Mouse (Mus musculus): Measurements from ENCODE around the gene Lrrc4. TPM values are rescaled to one million over a fixed set of nuclear protein-coding genes. Genes with fewer than 3 reads are reported as not detected.
A peak's percentile ranks its signal among the peaks of the same experiment; 100 is the strongest.

Lrrc4 gene
- total RNA-seq, 2 experiments from 2014 or later: 1.2 to 1.6 TPM

DNA sequence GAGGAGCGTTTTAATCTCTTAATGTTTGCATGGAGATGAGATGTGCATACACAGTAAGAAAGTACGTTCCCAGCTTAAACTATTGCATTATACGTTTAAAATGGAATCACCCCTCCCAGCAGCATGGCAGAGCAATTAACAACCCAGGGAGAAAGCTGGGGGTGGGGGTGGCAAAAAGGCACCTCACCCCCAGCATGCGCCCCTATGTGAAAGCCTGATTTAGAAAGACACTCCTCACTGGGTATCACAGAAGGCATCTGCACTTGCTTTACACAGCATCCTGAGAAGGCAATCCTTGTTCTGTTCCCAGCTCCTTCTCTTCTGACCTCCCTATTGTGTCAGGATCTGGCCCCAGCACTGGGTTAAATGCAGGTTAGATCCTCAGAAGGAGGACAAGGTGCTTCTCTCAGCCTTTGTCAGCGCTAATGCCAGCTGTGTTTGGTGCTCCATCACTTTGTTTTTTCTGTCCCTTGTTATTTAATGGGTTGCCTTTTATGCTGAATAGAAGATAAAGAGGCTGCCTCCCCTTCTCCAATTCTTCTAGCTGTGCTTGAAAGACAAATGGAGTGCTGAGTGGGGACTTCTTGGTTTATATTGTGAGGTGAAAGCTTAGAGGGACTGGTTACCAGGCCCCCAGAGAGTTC is 69.3 kb downstream of the Lrrc4 start:
- no peak for DNase-seq

DNA sequence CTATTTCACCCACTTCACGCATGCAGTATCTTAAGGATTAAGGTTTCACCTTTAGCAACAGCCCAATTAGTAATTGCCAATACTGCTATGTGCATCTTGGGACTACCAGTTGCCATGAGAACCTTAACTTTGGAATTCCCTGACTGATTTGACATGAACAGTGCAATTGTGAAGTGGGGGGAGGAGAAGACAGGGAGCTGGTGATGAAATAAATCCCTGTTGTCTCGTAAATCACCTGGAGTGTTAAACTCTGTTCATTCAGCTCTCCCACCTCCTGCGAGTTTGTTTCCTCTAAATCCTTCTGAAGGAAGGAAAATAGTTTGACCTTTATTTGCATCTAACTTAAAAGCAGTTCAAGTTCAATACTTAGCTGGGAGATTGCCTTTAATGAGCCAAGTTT is 69.8 kb downstream of the Lrrc4 start:
- DNase-seq: no peak

DNA sequence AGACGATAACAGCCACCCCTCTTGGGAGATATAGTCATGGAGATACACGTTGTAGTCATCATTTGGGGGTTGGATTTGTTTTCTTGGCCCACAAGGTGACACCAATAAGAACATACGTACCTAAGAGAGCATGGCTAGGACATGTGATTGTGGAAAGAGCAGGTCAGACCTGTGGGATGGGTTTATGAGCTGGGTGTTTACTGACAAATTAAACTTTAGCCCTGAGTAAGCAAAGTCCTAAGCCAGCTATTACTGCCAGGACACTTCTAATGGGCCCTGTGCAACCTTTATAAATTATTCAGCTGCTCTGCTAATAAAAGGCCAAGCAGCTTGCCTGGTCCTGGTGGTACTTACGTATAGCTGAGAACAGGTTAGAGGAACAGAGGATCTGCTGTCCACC is 73.3 kb downstream of the Lrrc4 start:
- DNase-seq: no peak

DNA sequence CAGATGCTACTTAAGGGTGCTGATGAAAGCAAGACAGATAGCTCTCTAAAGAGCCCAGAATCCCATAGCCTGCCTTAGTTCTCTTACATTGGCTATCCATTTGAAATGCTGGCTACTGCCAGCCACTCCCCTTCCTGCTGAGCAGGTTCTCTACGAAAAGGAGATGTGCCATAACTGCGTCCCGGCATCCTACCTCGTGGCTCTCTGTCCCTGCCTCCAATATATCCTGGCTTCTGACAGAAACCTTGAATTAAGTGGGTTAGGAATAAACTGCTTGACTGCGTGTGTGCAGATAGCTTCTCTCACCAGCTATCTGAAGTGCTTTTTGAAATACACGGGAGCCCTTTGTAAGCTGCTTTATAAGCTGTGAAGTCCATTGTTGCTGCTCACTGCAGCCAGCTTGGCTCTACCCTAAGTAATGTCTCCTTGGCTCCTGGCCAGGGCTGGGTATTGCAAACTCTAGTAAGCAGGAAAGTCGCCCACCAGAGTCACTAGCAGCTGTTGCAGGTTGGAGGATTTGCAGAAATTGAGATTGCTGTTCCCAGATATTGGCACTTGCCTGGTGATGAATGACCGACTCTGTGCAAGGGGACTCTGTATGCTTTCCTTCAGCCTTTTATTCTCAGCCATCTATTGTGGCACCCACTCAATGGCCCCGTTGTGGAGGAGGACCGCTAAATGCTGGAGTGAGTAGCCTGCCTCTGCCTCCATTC is 75.1 kb downstream of the Lrrc4 start:
- peak; percentile 43 for DNase-seq

DNA sequence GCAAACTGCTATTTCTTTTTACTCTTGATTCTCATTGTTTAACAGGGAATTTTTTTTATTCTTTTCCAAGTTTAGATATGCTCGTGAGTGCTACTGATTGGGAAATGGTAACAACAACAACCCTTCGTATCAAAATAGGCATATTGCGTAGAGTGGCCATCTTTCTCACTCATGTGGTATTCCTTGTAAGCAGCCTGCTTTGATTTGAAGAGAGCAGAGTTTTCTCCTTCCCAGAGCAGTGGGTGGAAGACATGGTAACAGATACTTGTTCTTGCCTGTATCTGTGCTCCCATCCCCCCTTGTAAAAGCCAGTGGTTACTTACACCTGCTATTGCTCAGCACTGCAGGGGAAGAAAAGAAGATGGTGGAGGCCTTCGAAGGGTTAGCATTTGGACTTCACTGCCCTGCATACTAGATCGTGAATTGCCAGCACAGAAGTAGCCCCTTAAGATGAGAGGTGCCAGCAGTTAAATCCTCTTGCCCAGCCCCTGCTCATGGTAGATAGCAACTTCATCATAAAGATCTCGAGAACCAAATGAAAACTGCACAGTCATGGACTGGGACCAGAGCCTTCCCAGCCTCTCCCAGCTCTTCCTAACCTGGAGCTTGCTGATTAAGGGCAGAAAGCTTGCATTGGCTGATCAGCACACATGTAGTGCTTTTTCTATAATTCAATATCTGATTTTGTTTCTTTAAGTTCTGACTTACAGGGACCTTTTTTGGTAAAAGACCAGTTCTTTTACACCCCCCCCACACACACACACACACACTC is 77.2 kb downstream of the Lrrc4 start:
- no peak for DNase-seq

DNA sequence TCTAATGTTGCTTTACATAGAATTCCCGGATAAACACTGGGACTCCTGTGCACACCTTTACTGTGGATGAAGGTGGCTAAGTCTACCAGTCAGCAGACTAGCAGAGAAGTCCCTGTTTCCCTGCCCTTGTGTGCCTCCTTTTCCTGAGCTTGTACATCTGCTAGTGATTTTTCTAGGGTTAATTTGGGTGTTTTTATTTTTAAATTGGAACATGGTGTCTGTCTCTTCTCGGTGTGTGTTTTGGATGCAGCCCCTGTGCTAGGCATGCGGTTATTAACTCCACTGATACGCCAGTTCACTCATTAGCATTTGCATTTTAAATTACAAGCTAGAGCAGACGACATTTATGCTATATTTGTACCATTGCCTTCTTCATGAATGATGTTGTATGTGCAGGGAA is 77.9 kb downstream of the Lrrc4 start:
- DNase-seq: no peak

DNA sequence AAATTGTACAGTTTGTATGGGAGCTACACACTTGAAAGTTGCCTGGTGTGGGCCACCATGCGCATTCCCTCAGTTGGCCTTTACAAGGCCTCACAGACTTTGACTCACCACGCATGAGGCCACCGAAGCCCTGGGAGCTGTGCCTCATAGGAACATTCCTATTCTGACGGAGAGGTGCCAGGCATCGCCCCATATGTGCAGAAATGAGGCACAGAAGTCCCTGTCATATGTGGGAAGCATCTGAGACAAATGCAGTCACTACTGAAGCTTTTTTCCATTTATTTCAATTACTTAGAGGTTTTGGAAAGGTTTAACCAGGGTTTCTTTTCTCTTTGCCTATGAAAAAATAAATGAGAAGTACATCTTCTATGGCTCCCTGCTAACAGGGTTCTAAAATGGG is 78.3 kb downstream of the Lrrc4 start:
- DNase-seq: no peak

DNA sequence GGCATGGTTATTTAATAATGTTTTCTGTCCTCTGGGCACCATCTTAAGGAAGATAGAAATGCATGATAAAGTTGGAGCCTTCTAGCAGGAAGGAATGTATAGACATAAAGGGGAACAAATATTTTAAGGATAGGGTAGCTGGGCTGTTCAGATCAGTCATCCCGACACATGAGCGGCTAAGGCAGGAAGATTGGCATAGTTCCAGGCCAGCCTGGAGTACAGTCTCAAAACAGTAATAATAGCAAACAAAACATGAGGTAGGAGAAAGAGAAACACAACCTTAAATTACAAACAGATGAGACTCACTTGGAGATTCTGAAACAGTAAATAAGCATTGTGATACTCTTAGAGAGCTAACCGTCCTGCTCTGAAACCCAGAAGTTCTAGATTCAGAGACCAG is 80.4 kb downstream of the Lrrc4 start:
- DNase-seq: no peak

DNA sequence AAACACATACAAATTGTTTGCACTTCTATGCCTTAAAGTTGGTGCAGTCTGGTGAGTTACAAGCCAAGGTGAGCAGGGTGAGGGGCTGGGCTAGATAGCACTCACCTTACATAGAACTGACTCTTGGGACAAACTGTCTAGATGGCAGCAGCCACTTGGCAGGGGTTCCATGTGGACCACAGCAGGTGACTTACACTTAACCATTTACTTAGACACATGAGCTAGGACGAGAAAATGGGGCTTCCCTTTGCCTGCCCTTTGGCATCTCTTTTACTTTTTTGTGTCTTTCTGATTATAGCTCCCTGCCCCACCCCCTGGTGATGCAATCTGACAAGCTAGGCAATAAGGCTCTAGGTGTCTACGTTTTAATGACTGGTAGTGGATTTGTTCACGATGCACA is 82.3 kb downstream of the Lrrc4 start:
- no peak for DNase-seq

DNA sequence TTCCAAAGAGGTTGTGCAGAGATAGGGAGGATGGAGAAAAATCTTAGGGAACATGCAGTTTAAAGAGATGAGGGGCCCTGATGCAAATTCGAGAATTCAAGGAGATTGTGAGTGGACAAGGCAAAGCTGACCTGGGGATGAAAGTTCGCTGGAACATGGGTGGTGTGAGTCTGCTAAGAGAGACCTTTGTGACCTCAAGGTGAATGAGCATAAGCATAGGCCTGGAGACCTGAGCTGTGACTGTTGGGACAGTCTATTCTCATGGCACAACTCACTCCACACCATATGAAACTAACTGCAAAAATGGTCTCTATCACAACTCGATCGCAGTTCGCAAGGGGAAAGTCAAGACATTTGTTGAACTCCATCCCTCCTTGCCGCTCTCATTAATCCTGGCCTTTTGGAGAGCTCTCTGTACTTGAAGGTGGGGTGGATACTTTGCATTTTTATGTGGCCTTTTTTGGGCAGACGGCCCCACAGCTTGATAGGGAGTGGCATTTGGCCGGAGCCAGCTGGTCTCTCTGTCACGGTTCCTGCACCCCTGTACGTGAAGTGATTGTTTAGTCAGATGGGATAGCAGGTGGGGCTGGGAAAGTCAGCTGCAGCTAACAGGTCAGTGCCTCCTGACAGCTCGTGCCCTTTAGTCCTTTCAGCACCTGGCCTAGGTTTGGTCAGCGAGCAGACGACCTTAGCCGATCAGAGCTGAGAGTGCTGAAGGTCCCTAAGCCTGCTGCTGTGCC is 83.4 kb downstream of the Lrrc4 start:
- no peak for DNase-seq

DNA sequence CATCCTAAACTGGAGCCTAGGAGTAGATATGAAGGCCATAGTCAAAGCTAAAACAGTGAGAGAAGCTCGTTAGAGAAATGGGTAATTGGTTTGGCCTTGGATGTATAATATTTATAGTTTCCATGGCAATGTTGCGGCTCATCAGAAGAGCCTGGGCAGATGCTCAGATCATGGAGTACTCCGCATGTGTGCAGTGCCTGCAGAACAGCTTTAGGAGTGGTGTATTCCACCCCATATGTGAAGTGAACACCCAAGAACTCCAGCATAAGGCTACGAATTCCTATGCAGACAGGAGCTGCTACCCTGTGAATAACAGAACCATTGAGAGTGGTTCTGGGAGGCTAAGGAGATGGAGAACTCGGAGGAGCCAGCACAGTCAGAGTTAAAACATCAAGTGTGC is 84.5 kb downstream of the Lrrc4 start:
- no peak for DNase-seq

DNA sequence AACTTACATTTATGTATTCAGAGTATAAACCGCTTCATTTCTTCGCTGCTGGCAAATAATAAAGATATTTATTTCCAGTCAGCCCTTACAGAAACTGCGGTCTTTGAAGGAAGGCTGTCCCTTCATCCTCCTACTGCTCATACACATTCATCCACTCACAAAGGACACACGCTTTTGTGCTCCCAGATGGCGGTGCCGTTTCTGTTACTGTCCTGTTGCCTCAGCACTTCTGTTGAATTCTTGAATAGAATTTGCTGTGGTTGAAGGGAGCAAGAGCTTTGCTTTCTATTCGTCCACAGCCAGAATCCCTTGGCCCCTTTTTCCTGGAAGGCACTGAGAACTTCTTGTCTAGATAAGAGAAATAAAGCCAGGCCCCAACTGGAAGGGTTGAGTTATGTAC is 85.7 kb downstream of the Lrrc4 start:
- DNase-seq: no peak

DNA sequence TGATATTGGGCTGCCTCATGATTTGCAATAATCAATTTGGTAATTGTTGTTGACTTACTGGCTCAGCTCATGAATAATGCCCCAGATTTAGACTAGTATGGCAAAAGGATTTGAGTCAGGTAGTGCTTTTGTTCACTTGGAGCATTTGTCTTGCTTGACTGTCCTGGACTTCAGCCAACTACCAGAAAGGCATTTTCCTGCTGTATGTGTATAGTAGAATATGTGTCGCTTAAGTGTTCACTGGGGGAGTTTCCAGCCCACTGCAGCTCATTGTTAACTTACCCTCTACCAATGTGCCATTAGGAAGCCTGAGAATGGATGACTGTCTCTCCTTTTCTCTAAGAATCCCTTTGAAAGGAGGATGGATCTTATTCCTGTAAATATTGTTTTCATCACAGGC is 88.0 kb downstream of the Lrrc4 start:
- DNase-seq: no peak

DNA sequence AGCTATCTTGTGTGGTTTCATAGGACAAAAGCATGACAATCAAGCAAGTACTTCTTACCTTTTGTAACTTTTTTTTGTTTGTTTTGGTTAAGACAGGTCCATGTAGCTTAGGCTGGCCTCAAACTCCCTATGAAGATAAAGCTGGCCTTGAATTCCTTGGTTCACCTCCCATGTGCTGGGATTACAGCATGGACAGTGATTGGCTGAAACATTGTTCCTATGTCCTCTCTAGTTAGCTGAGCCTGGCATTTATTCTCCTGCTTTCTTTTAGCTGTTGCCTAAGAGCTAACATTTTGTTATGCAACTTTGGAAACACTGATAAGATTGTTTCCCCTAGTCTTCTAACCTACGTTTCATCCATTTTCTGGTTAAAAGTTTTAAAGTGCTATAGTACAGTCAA is 93.9 kb downstream of the Lrrc4 start:
- no peak for DNase-seq

DNA sequence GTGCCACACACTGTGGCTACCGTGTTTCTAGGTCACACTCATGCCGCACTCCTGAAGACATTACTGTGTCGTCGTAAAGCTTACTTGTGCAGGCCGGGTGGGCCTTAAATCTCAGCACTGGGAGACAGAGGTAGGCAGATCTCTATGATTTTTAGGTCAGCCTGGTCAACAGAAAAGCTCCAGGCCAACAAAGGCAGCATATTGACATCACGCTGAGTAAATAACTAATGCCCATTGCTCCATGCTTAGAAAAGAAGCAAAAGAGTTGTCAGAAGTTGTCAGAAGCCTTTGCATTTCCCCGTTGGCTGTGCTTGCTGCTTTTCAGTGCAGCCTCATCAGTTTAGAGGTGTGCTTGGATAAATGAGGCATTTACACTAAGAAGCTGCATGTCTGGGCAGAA is 94.9 kb downstream of the Lrrc4 start:
- DNase-seq: no peak

DNA sequence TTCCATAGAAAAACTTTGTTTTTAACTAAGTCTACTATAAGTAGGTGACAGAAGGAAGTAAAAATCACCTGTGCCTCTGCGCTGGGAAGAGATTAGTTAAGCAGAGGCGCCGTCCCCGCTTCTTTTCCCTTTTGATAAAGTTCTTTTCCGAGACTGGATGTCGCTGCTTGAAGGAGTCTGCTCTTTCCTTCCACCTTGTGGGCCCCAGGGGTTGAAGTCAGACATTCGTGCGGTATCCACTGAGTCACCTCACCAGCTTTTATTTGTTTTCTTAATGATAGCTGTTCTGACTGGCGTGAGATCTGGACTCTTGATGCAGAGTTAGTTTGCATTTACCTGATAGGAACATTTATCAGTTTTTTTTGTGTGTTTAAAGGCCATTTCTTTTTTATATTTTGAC is 96.4 kb downstream of the Lrrc4 start:
- DNase-seq: no peak

DNA sequence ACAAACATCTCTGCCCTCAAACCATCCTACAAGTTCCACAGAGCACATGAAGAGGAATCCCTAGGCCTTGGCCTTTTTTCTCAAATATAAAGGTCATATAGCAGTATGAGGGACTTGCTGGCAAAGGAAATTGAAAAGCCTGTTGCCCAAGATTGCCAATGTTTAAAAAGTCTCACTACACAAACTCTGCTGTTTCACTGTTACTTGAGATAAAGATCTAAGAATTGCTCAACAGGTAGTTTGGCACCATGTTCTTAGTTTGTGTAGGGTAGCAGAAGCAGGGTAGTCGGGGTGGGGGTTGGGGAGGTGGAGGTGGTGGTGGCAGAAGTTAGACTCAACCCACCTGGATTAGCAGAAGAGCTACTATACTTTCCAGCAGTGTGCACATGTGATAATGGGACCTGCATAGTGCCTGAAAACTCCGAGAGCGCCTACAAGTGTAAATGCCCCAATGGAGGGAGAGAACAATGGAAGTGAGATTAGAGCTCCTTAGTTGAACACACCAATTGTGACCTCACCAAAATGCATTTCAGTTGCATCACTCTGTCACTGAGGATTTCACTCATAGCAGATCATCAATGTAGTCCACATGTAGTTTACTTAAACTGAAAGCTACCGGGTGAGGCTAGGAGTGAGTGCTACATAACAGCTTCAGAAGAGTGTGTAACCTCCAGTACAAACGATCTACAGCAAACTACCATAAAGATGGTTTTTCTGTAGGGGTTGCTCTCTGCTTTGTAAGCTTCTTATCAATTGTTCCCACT is 97.5 kb downstream of the Lrrc4 start:
- DNase-seq: no peak

DNA sequence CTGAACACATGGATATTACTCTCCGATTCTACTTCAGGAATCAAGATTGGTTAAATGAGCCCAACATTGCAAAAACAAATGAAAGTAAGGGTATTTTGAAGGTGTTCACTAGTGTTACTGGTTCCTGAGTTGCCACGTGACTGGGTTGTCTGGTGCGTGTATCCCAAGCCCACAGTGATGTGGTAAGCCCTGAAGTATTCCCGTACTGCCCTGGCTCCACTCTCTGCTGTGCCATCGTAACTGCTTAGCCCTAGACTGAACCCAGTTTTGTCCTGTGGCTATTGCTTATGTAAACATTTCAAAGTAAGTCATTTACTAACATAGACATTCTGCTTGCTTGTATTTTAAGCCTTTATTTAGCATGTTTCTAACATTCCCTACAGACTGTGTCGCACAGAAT is 100.3 kb downstream of the Lrrc4 start:
- no peak for DNase-seq

DNA sequence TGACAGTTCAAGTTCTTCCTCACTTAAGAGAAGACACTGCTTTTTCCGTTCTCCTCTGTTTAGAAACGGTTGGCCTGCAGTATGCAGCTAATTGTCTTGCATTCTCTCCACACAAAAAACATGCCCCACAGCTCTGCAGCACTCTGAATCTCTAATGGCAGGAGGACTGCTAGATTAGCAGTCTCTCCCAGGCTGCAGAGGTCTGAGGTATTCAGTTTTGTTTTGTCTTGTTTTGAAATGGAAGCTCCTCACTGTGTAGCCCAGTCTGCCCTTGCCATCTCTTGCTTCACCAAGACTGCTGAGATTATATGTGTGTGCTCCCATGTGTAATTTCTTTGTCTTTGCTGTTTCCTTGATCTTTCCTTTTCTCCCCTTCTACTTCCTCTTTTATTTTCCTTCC is 101.9 kb downstream of the Lrrc4 start:
- DNase-seq: no peak

DNA sequence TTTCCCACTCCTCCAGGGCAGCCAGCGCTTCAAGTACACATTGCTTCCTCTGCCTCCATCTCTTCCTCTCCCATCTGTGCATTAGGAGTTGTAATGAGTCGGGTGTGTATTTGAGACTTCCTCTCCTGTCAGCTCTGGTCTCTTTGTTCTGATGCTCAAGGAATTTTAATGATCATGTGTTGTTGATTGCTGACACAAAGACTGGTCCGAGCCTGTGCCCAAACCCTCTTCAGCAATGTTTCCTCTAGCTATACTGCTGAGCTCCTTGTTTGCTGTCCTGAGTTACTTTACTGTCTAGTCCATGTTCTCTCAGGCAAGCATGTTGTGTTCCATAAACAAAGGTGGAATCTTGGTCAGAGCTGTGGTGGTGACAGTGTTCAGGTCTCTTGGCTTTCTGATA is 102.3 kb downstream of the Lrrc4 start:
- no peak for DNase-seq

DNA sequence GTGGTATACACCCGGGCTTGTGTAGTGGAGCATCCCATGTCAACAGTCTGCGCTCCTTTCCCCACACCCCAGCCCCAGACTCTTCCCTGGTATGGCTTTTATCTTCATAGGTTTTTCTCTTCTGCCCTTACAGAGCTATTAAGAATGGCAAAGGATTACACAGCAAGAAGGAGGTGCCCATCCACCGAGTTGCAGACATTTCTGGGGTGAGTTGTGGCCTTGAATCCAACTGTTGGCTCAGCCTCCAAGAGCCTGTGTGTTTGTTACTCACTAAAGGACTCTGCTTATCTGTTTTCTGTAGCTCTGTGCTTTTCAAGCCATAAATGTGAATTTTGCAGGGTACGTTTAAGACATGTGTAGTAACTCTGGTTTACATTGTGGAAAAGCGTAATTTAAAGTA is 106.8 kb downstream of the Lrrc4 start:
- no peak for DNase-seq

DNA sequence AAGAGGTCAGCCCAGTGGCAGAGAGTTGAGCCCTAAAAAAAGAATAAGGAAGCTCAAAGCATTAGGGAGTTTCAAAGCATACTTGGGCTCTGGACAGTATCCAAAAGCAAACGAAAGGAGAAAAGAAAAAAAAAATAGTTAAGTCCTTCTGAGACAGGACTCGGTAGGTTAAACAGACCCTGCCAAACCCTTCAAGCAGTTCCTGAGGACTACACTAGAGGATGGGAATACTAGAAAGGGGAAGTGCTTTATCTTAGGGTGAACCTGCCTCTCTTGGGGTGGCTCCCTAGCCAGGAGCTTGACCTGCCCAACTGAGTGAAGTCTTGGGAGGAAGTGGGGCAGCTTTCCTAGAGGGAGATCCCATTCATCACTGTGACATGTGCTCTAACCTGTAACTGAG is 108.5 kb downstream of the Lrrc4 start:
- no peak for DNase-seq
